ENCODE assay signal across 27 mouse cellular contexts in the genomic region with DNA sequence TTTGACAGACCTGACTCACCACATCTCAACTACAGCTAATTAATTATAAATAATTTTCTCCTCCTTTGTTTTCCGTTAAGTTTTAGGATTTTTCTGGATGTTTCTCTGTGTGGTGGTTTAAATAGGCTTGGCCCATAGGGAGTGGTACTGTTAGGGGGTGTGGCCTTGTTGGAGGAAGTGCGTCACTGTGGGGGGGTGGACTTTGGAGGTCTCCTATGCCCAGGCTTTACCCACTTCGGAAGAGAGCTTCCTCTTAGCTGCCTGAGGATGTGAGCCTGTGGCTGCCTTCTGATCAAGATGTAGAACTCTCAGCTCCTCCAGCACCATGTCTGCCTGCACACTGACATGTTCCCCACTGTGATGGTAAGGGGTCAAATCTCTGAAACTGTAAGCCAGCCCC.
"Had no signal": no experiment of that assay in that cellular context is flagged by ENCODE, and none has a peak within 500 bp of the region (broad histone marks: within the 10 kb centered on the region; RNA-seq: fewer than 3 reads in every experiment).

No protein-coding gene starts in this region.

- H3K9ac ChIP-seq: heart, embryonic 13.5 days; heart, embryonic 15.5 days; hindbrain, embryonic 12.5 days; hindbrain, embryonic 14.5 days; intestine, embryonic 15.5 days; limb, embryonic 12.5 days; liver, embryonic 13.5 days; liver, embryonic 15.5 days; liver, postnatal 0 days had no signal

- DNase-seq: gastrocnemius, postnatal 36 days; heart, adult 2 months; heart, postnatal 14 days; heart, postnatal 36 days; kidney, adult 18-20 months; kidney, adult 8-10 months; kidney, postnatal 10 days; kidney, postnatal 25 days; kidney, postnatal 4 days; liver; liver, embryonic 13.5 days; liver, postnatal 0 days had no signal

- H3K36me3 ChIP-seq: heart, embryonic 13.5 days; heart, embryonic 15.5 days; hindbrain, embryonic 10.5 days; hindbrain, embryonic 12.5 days; intestine, embryonic 15.5 days; limb, embryonic 10.5 days; limb, embryonic 12.5 days; liver, embryonic 13.5 days; liver, embryonic 15.5 days had no signal

- H3K27me3 ChIP-seq: heart, embryonic 15.5 days; hindbrain, embryonic 12.5 days; intestine, embryonic 15.5 days; limb, embryonic 12.5 days had no signal

- ATAC-seq: hindbrain, embryonic 16.5 days; inflammation-experienced regulatory T-cells, adult 6 months; intestine, embryonic 15.5 days; intestine, postnatal 0 days; liver, postnatal 0 days had no signal

- H3K4me3 ChIP-seq: heart, adult 2 months; heart, embryonic 13.5 days; heart, embryonic 15.5 days; hindbrain, embryonic 10.5 days; hindbrain, embryonic 12.5 days; intestine, embryonic 15.5 days; layer of hippocampus, adult 2 months; left cerebral cortex, adult 2 months; limb, embryonic 10.5 days; limb, embryonic 12.5 days; liver, embryonic 13.5 days; liver, embryonic 15.5 days had no signal

- H3K27ac ChIP-seq: heart, adult 2 months; heart, embryonic 13.5 days; heart, embryonic 15.5 days; hindbrain, embryonic 10.5 days; hindbrain, embryonic 12.5 days; hindbrain, embryonic 14.5 days; intestine, embryonic 15.5 days; layer of hippocampus, adult 2 months; left cerebral cortex, adult 2 months; limb, embryonic 10.5 days; limb, embryonic 12.5 days; liver, embryonic 13.5 days; liver, embryonic 15.5 days had no signal

- H3K4me2 ChIP-seq: heart, embryonic 13.5 days; heart, embryonic 15.5 days; hindbrain, embryonic 12.5 days; hindbrain, embryonic 14.5 days; intestine, embryonic 15.5 days; limb, embryonic 12.5 days; liver, embryonic 11.5 days; liver, embryonic 13.5 days; liver, embryonic 15.5 days had no signal

- H3K4me1 ChIP-seq: heart, embryonic 13.5 days; heart, embryonic 15.5 days; hindbrain, embryonic 10.5 days; hindbrain, embryonic 12.5 days; intestine, embryonic 15.5 days; liver, embryonic 13.5 days; liver, embryonic 15.5 days had no signal

- H3K9me3 ChIP-seq: heart, embryonic 13.5 days; heart, embryonic 15.5 days; hindbrain, embryonic 10.5 days; hindbrain, embryonic 12.5 days; intestine, embryonic 15.5 days; limb, embryonic 10.5 days; limb, embryonic 12.5 days; liver, embryonic 13.5 days; liver, embryonic 15.5 days had no signal
